Mouse (Mus musculus) MN1 (cell line): Measurements from ENCODE around the gene Olfr1436.
"Not testable (repeated sequence)": the region's sequence is repeated elsewhere in the genome, so short reads cannot be mapped to it uniquely, and the experiment has no call there.

ENCODE experiments used
- DNase-seq: peaks from one replicate; pipeline ENCODE4 v3.0.0-alpha.2; 2016; ENCODE audit warnings: low spot score

Olfr1436 gene

DNA sequence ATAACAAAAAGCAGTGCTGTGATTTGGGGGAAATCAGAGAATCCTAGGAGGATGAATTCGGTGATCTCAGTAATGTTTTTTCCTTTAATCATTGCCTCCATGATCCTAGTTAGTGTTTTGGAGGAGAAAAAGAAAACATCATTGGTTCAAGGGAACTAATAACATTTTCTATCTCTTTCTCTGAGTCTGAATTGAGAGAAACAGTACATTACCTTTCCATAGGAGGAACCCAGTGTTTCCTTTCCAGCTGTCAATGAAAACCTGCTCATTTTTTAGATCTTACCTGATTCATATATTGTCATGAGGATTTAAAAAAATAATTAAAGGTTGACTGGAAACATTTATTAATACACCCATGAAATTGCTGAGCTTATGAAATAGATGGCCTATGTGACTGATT lies at the start of gene Olfr1436:
Gene Olfr1436, minus strand, starts transcription at position 101 of the 400 bp plus-strand sequence.
- DNase-seq = not testable (repeated sequence)

DNA sequence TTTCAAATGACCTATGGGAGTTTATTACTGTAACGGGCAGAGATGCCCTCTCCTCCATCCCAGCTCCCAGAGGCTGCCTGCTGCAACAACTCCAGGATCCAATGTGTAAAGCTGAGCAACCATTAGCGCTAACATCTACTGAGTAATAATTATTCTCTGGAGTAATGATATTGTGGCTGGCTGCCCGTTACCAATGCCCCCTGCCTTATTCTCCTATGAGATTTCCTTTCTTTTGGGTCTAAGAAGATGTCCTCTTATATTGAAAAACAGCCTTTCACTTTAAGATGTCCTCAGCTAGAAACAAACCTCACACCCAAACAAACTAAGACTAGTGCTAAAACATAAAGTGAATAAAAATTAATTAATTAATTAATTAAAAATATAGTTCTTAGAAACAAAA lies 36.9 kb upstream of the Olfr1436 start, which contains the start of gene Olfr1438-ps1:
Gene Olfr1438-ps1, minus strand, starts transcription at position 101 of the 400 bp plus-strand sequence.
- no peak for DNase-seq

DNA sequence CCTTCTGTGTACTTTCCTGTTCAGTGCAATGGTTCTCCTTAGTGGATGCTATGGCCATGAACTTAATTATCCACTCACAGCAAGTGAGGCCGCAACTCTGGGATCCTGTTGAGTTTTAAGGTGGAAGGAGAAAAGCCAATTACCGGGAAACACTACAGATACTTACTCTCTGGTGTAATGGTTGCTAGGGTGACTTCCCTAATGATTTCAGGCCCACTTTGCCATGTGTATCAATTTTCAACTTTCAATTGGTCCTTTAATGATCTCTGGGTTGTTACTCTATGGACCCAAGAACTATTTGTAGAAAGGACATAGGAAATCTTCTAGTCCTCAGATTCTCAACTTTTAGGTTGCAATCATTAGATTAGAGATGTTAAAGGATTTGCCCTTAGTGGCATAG lies 26.1 kb upstream of the Olfr1436 start, which contains the start of gene Olfr1437:
Gene Olfr1437, minus strand, starts transcription at position 101 of the 400 bp plus-strand sequence.
- DNase-seq = no peak

DNA sequence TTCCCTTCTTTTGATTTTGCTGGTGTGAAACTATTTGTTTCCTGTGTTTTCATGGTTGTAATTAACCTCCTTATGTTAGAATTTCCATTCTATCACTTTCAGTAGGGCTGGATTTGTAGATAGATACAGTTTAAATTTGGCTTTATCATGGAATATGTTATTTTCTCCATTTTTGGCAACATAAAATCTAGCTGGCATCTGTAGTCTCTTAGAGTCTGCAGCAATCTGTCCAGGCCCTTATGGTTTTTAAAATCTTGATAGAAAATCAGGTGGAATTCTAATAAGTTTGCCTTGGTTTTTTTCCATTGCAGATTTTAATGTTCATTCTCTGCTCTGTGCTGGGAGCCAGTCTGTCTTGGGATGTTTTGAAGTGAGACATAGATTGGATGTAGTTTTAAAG lies 6.0 kb downstream of the Olfr1436 start:
- DNase-seq = no peak

DNA sequence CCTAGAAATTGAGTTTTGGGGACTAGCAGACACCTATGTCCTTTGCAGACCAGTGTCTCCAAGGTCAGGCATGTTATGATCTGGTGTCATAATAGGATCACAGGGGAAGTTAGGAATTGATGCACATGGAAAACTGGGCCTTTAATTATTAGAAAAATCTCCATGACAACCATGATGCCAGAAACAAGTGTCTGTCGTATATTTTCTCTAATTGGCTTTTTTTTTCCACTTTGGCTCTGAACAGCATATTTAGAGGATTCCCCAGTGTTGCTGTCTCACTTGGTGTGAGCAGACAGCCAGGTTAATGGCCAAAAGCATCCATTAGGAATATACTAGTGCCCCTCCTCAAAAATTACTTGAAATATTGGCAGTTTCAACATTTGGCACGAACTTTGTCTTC lies 19.4 kb downstream of the Olfr1436 start, which contains the start of gene Olfr1434:
Gene Olfr1434, plus strand, starts transcription at position 301 of the 400 bp plus-strand sequence.
- DNase-seq = no peak

DNA sequence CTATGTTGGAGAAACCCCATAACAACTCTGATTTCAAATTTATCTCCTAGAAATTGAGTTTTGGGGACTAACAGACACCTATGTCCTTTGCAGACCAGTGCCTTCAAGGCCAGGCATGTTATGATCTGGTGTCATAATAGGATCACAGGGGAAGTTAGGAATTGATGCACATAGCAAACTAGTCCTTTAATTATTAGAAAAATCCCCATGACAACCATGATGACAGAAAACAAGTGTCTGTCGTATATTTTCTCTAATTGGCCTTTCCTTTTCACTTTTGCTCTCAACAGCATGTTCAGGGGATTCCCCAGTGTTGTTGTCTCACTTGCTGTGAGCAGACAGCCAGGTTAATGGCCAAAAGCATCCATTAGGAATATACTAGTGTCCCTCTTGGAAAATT lies 38.2 kb downstream of the Olfr1436 start, which contains the start of gene Olfr235:
Gene Olfr235, plus strand, starts transcription at position 301 of the 400 bp plus-strand sequence.
- no peak for DNase-seq
